Mouse (Mus musculus): Measurements from ENCODE around the gene Fdx1.

Gene Fdx1

DNA sequence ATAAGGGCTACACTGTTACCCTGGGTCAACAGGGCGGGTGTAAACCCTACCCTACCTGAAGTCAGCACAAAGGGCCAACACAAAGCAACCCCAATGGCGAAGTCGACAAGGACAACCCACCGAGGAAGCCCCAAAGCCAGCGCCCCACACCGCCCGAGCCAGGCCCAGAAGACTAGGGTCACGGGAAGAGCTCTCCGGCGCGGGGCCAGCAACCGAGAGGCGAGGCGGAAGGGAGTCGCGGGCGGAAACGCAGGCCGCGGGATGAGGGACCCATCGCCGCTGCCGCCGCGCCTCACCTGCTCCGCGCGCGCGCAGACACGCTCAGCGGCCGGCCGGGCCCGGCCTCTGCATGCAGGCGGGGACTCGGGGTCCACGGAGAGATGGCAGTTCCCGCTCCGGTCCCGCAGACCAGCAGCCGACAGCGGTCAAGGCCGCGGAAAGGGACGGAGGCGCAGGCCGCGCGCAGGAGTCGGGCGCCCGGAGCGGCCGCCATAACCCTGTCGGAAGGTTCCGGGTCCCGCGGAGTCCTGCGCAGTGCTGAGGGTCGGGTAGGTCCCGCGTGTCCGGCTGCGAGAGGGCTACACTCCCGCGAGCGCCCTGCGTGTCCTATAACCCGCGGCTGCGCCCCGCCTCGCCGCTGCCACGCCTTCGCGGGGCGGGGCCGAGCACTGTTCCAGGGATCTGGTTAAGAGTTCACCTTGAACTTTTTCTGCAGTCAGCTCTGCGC, at the start of gene Fdx1:
Gene Fdx1 (minus strand): TSS at position 582 of the 727 bp plus-strand sequence.
- DNase-seq (ENCODE audit: low spot score in 2 of 2): peak; percentile 46 to 59

DNA sequence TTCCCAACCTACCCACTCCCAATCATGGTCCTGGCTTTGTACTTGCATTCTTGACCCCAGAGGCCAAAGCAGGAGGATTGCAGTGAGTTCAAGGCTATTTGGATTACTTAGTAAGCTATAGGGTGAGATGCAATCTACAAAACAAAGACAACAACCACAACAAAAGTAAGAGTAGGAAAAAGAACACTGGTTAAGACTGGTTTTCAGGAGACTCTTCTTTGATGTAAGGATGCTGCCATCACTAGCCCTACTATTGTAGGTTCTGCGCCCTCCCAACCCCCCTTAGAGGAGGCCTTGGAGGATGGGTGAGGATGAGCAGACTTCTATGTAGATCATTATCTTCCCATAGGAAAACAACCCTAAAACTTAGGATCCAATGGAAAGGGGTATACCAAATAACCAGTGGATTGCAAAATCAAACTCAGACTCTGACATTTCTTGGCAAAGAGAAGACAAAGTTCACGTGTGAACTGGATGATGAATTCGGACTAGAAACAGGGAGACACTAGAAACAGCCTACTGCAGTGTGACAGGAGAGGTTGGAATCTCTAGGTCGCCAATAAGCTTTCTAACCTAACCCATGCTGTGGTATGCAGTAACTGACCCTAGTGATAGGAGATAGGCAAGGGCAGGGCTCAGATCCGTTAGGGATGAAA, 49.6 kb upstream of the Fdx1 start:
- DNase-seq (ENCODE audit: low spot score in 2 of 2): no peak

DNA sequence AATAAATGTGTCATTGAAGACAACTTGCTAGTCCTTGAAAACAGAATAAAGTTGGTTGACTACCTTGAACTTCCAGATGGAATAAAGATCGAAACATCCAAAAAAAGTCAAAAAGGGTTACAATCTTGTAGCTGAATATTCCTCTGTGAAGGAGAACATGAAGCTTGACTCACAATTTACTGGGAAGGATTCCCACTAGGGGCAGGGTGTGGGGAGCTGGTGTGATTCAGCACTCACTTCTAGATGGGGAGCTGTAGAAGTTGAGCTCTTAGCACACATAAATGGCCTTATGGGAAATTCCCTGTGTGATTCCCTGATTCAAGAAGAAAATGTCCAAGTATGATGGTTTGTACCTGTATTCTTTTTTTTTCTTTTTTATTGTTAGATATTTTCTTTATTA, 49.0 kb upstream of the Fdx1 start:
- no peak for DNase-seq (ENCODE audit: low spot score in 2 of 2)

DNA sequence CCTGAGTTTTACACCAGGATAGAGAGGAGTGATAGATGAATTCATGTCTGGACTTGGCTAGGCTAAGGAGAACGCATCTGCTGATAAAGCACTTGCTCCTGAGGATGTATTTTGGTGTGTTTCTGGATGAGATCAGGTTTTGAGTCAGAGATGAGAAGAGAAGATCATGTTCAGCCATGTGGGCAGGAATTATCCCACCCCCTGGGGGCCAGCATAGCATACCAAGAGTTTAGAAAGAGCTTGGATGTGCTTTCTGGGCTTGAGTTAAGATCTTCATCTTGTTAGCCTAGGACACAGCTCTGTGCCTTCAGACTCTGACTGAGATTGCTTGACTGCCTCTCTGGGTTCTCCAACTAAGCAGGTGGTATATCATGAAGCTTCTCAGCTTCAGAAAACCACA, 45.2 kb upstream of the Fdx1 start:
- no peak for DNase-seq (ENCODE audit: low spot score in 2 of 2)

DNA sequence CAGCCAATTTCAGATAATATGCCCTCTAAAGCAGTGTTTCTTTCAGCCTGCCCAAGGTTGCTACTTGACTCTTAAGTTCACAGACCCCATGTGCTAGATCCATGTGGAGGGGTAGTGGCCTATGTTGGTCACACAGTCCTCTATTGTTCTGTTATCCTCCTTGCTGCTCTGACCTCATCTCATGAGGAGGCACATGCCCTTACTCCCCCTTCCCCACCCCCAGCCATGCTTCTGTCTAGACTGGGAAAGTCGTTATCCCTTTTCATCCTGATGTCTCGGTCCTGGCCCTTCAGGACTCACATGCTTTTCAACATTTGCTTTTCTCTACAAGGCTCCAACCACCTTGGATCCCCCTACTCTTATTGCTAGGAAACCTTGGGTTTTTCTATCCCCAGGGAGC, 44.0 kb upstream of the Fdx1 start:
- DNase-seq (ENCODE audit: low spot score in 2 of 2): no peak

DNA sequence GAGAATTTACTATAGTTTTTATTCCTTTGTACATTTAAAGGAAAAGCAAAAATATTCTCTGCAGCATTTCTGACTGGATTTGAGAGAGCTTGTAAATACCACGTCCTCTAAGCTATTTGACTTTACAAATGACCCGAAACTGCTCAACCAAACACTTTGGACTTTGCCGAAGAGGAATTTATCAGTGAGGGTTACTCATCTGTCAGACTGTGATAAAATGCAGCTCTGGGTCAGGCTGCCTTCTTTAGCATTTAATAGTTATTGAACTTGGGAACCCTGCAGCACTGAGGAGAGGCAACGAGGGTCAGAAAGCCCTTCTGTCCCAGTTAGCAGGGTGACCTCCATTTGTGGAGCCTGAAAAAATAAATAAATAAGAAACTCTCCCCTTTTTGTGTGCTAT, 40.1 kb upstream of the Fdx1 start:
- DNase-seq (ENCODE audit: low spot score in 2 of 2): no peak

DNA sequence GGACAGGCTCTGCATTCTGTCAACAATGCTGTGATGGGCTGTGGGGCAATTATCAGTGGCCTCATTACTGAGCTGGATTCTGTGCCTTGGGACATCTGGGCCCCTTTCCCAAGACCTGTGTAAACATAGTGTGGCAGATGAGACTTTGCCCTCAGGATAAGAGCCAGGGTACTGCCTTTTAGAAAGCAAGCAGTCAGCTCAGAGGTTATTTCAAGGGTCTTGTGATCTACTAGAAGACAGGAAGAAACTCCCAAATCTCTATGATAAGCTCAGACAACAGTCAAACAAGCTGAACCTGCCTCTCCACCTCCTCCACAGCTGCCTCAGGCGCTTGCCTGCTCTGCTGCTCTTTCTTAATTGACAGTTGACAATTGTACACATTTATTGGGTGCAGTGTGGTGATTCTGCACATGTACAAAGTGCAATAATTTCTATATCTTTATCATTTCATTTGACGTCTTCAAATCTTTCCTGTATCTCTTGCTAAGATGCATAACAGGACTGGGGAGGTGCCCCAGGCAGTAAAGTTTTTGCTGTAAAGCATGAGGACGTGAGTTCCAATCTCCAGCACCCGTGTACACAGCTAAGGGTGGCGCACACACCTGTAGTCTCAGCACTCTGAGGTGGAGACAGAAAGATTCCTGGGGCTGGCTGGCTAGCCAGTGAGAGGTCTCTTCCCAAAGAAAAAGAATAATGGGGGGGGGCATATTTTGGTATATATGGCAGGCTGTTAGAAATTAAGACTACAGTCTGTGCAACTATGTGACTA, 32.2 kb upstream of the Fdx1 start:
- no peak for DNase-seq (ENCODE audit: low spot score in 2 of 2)

DNA sequence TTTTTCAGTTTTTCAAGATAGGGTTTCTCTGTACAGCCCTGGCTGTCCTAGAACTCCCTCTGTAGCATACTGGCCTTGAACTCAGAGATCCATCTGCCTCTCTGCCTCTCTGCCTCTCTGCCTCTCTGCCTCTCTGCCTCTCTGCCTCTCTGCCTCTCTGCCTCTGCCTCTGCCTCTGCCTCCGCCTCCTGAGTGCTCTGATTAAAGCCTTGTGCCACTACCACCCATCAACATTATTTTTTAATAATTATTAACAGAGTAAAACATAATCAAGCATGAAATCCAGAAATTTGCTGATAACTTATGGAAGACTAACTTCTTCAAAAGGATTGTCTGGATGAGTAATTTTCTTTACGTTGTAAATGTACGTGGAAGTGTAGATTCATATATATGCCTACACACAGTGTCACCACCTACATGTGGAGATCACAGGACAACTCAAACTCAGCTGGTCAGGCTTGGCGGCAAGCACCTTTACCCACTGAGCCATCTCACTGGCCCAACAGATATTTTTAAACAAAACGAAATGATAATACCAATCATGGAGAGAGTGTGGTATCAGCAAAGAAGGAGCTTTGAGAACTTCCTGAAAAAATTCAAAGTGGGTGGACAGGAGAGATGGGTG, 31.4 kb upstream of the Fdx1 start:
- no peak for DNase-seq (ENCODE audit: low spot score in 2 of 2)

DNA sequence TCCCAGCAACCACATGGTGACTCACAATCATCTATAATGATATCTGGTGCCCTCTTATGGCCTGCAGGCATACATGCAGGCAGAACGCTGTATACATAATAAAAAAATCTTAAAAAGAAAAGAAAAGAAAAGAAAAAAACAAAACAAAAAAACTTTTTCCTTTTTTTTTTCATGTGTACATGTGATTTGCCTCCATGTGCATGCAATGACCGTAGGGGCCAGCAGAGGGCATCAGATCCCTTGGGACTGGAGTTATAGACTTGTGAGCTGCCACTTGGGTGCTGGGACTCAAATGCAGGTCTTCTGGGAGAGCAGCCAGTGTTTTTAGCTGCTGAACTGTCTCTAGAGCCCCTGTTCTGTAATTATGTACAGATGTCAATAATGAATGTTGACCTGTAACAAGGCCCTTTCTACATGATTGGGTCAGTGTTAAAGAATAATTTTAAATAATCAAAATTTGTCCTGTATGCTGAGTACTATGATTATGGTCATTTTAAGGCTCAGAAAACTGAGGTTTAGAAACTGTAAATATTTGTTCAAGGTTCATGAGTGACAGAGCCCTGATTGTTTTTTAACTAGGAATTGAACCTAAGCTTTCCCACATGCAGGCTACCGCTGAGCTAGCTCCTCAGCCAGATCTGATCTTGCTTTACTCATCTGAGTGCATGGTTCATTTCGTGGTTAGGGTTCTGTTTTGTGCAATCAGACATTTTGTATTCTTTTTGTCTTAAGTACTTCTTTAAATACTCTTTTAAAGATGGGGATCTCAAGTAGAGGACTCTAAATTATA, 30.3 kb upstream of the Fdx1 start:
- peak; percentile 22 to 45 for DNase-seq (ENCODE audit: low spot score in 2 of 2)

DNA sequence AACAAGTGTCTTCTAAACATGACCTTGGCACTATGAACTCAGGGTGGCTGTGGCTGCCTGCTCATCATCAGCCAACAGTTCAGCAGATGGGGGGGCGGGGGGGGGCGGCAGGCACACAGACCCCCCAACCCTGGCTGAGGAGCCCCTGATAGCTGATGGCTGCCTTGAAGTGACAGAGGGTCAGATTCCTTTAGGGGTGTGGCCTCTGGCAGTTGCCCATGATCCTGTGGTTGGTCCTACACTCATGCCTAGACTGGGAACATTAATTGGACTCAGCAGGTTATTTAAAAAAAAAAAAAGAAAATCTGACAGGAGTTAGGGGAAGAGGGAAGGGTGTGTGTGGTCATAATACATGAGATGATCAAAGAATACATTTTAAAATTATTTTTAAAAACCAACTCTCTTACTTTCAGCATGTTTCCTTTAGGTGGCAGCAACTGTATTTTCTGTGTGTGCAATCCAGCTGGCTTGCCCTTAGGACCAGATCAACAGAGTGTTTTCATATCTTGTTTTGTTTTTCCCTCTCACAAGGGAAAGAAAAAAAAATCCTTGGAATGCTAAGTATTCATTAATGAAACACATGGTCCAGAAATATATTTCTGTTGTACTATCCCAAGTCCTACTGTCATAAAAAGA, 28.0 kb upstream of the Fdx1 start:
- DNase-seq (ENCODE audit: low spot score in 2 of 2): no peak

DNA sequence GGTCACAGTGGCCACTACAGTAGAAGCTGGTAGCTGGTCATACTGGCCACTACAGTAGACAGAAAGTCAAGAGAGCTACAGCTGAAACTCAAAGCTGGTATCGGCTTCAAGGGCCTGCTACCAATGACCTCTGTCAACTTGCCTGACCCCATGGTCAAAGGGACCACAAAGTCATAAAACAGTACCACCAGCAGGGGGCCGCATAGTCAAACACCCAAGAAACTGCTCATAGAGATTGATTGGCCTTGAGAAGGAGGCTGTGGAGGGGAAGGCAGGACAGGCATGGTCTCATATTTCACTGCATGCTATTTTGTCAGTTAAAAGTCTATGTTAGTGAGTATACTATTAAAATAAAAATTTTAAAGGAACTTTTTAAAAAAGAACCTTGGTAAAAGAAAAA, 27.5 kb upstream of the Fdx1 start:
- DNase-seq (ENCODE audit: low spot score in 2 of 2): peak; percentile 14 to 35

DNA sequence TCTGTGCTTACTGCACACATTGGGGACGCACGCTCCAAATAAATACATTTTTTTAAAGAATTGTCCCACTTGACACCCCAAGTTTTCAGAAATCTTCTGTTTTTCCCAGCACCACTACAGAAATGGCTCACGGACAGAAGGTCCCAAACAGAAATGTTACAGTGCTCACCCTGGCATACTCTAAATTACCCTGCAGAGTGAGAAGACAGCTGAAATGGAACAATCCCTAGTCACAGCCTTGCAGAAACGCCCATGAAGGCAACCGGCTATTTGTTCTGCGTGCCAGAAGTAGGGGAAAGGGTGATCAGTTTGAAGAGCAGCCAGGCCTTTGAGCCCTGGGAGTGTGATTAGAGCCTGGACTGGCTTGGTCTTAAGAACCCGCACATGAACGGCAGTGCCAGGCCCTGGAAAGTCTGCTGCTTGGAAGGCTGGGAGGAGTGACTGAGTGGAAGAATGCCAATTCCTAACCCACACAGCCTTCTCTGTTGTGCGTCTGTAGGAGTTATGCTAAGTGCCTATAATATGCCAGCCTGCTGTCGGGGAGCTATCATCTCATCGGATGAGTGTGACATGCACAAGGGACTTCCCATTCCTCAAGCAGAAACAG, 22.2 kb upstream of the Fdx1 start:
- DNase-seq (ENCODE audit: low spot score in 2 of 2): no peak

DNA sequence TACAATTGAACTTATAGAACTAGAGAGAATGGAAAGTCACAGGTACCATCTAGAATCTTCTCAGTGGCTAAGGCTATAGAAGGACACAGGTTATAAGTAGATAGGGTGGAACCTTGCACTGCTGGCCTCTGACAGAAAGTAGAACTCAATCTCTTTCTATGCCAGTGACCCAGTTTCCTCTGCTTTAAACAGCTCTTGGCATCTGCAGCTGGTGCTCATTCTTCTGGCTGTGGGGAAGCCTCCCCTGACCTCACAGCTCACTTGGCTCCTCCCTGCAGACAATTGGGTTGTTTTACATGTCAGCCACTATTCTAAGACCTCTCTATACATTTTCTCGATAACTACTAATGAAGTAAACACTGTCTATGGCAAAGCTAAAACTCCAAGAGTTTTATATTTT, 17.8 kb upstream of the Fdx1 start:
- peak; percentile 59 to 60 for DNase-seq (ENCODE audit: low spot score in 2 of 2)

DNA sequence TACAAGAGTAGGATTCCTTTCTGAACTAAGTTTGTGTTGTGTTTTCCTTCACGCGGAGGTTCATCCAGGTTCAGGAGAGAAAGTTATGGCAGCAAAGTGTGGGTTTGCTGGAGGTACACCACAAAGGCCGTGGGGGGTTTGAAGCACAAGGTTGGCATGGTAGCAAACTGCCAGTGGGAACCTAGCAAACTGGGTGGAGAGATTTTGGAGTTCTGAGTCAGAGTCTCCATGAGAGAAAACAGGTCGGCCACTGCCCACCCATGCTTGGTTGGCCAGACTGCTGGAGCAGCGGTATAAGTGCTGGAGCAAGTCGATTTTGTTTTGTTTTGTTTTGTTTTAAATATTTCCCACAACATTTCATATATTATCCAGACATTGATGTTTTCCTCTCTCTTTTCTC, 15.9 kb upstream of the Fdx1 start:
- DNase-seq (ENCODE audit: low spot score in 2 of 2): no peak

DNA sequence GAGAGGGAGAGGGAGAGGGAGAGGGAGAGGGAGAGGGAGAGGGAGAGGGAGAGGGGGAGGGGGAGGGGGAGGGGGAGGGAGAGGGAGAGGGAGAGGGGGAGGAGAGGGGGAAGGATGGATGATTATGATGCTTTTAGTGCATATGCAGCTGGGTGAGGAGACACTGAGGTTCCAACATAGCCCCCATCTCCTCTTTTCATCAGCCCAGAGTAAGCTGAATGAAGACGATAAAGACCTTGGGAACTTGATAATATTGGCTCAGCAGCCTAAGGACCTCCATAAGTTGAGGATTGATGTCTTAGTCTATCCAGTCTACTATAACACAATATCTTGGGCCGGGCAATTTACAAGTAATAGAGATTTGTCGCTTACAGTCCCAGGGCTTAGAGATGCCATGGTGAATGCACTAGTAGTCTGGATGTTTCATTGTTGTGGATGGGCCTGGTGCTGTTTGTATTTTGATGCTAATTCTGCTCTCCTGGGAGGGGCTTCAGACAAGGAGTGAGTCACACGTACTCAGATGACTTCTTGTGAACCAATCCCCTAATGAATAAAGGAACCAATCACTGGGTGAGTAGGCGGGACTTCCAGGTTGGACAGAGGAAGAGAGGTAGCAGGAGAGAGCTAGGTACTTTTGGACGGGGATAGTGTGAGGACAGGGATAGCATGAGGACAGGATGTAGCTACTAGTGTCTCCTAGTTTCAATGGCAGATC, 15.3 kb upstream of the Fdx1 start:
- no peak for DNase-seq (ENCODE audit: low spot score in 2 of 2)

DNA sequence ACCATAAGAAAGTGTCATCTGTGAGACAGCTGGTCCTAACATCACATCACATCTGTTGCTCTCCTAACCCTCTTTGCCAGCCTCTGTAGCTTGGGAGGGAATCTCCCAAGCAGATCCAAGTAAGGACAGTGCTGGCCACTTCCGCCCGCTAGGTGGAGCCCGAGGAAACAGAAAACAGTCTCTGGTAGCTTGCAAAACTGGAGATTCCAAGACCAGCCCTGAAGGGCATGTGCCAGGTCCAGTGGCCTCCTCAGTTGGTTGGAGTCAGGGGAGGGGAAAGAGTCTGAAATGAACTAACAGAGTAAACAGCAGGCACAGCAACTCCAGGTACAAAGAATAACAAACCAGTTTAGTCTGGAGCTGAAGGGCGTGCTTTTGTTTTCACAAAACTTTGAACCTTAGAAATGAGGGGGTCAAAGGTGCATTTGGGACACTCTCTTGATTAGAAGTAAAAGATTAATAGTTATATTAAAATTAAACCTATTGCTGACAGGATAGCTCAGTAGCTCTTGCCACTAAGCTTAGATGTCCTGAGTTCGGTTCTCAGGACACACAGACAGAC, 14.2 kb upstream of the Fdx1 start:
- DNase-seq (ENCODE audit: low spot score in 2 of 2): peak; percentile 55 to 79

DNA sequence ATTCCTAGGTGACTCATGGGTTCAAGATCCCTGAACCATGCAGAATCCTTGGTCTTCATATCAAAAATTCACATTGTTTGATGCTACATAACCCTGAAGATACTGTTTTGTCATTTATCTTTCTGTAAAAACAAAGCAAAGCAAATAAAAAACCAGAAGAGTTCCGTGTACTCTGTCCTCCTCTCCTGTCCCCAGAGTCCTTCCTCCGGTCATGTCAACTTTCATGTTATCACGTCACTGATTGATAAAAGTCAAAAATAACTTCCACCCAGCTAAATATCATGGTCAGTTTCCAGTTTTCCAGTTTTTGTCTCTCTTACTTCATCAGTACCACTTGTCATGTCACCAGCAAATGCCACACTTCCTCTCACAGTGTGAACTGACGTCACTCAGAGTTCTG, 11.5 kb upstream of the Fdx1 start:
- no peak for DNase-seq (ENCODE audit: low spot score in 2 of 2)

DNA sequence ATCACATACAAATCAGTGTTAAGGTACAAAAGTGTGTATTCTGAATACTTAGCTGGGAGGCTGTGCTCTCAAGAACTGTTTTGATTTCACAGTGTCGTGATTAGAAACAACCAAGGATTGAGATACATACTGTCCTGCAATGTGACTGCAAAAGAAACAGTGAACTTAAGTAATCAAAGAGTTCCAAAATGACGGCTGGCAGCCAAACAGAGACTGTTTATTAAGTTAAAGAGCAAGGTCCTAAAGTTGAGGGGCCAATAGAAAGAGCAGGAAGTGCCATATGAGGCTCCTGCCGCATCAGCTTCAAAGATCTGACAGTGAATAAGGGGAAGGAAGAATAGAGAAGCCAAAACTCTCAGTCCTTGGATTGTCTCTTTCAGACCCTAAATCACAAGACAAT, 10.5 kb upstream of the Fdx1 start:
- DNase-seq (ENCODE audit: low spot score in 2 of 2): no peak

DNA sequence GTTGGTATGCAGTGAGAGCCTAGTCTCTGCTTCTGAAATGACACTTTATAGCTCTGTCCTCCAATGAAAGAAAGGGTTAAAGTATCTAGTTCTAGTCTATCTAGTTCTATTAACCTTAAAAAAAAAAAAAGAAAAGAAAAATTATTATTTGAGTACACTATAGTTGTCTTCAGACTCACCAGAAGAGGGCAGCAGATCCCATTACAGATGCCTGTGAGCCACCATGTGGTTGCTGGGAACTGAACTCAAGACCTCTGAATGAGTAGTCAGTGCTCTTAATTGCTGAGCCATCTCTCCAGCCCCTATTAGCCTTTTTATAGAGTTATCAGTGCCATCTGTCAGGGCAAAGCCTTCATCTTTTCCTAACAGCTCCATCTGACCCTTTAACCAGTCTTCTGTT, 3.0 kb upstream of the Fdx1 start:
- no peak for DNase-seq (ENCODE audit: low spot score in 2 of 2)

DNA sequence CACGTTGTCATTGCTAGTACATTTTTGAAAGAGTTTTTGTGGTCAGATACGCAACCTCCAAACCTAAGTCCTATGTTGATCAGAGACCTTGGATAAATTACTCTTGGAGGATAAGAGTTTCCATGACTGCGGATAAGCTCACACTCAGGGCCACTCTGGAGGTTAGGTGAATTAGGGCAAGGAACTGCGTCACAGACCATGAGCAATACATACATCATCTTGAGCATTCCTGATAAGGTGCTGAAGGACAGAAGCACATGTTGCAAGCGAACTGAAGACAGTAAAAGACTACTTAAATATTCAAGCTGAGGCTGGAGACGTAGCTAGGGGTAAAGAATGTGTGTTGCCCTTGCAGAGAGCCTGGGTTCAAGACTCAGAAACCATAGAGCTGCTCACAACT, 754 bp upstream of the Fdx1 start:
- no peak for DNase-seq (ENCODE audit: low spot score in 2 of 2)

All from thymus, postnatal 10 days (tissue).